Mouse (Mus musculus) spleen, adult 2 months (tissue): ENCODE measurements at regions not wholly inside any gene's neighbourhood (a gene's known extent, or its start where the extent isn't known, plus 50 kb on each side); places are given as distances from the start of the nearest gene placed in this dataset.

Source experiments
- DNase-seq, 2 experiments: peaks; one replicate each; pipeline versions ENCODE4 v3.0.0 to v3.0.0-alpha.2; 2012 to 2021; ENCODE audit warnings: low spot score in 2 of 2, low read depth in 1 of 2
- H3K27ac ChIP-seq: fragments of 200-500 bp; 2 replicates; pipeline ENCODE4 v1.5.1; 2012; ENCODE audit warnings: low read length, inconsistent platforms; ENCODE audit not compliant: insufficient read depth
- H3K27me3 ChIP-seq: fragments of 200-500 bp; 2 replicates; pipeline ENCODE4 v1.6.1; 2012; ENCODE audit warnings: mild to moderate bottlenecking, moderate library complexity, low read length, inconsistent platforms; ENCODE audit not compliant: control insufficient read depth, insufficient read depth
- H3K36me3 ChIP-seq: fragments of 200-500 bp; 2 replicates; pipeline ENCODE4 v1.6.1; 2012; ENCODE audit warnings: mild to moderate bottlenecking, low read length, inconsistent platforms; ENCODE audit not compliant: control insufficient read depth, insufficient read depth
- H3K4me1 ChIP-seq: fragments of 200-500 bp; 2 replicates; pipeline ENCODE4 v1.6.1; 2011; ENCODE audit warnings: inconsistent platforms; ENCODE audit not compliant: control insufficient read depth, insufficient read depth, insufficient read length
- H3K4me3 ChIP-seq: fragments of 200-500 bp; 2 replicates; pipeline ENCODE4 v1.5.1; 2011; ENCODE audit warnings: mild to moderate bottlenecking, inconsistent platforms; ENCODE audit not compliant: insufficient read depth, insufficient read length; ENCODE audit errors: extremely low read depth
- CTCF ChIP-seq: fragments of 200-500 bp; IDR thresholded peaks from 2 replicates; pipeline ENCODE4 v1.5.1; 2011; ENCODE audit warnings: mild to moderate bottlenecking, inconsistent platforms; ENCODE audit not compliant: insufficient read depth, insufficient read length, insufficient replicate concordance; ENCODE audit errors: extremely low read depth
- POLR2A ChIP-seq: fragments of 200-500 bp; IDR thresholded peaks from 2 replicates; pipeline ENCODE4 v1.6.1; 2011; ENCODE audit warnings: low read depth, low read length, inconsistent platforms
- WGBS: fragments of 180-500 bp; shearing (Covaris S2); methylation state at CpG from one replicate; pipeline ENCODE4 v1.1.7; 2018; 5-methylcytosine and 5-hydroxymethylcytosine counted together

DNA sequence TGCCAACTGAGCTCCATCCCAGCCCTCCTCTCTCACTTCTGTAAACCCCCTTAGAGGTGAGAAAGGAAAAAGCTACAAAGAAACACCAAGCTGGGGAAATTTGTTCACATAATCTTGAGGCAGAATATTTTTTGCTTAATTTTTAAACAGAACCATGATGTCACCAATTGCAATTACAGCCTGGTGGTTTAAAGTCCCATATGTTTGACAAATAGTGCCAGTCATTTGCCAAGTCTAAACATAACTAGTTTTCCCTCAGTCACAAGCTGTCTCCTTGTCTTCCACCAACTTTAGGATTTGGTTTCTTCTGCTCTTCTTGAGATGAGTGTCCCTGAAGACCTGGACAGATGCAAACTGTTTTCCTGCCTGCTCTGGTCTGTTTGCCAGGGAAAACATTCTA, 222.0 kb downstream of the Qk start:
- Histone ChIP-seq H3K4me1 (peaks cover 7% of the 10 kb centered on the region; the same call in 1 of the 2 replicates), H3K36me3 (no peaks in the 10 kb centered on the region), H3K4me3 (no peak overlapping the region), H3K27ac (no peak overlapping the region), H3K27me3 (no peaks in the 10 kb centered on the region)
- TF ChIP-seq POLR2A (no peak), CTCF (no peak)
- no peak for DNase-seq

GRCm38 (mm10) chr17:10095841-10096301, 223.8 kb downstream of the Qk start:
- no peak for TF ChIP-seq POLR2A
- TF ChIP-seq CTCF: no peak
- WGBS: 72% methylated on average over 3 of the region's 3 CpGs
- Histone ChIP-seq H3K27me3 (no peaks in the 10 kb centered on the region), H3K36me3 (no peaks in the 10 kb centered on the region), H3K4me1 (peaks cover 7% of the 10 kb centered on the region; the same call in 1 of the 2 replicates), H3K27ac (no peak overlapping the region), H3K4me3 (no peak overlapping the region)
- DNase-seq: no peak

DNA sequence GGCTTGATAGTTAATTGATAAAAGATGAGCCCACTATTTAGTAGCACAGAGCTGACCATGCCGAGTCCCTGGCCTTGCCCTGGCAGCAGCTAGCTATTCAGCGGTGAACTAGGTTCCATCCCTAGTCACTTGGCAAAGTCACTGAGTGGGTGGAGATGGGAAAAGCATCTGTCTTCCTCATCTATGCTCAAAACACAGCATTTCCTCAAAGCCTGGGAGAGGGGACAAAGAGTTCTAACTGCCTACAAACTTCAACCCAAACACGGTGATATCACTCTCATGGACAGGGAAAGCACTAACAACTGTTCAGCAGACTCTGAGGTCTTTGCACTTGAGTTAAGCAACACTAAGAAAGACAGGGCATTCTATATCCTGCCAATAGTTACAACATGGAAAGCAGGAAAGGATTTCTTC, 225.5 kb downstream of the Qk start:
- Histone ChIP-seq H3K36me3 (no peaks in the 10 kb centered on the region), H3K4me3 (no peak overlapping the region), H3K27me3 (no peaks in the 10 kb centered on the region), H3K4me1 (peaks cover 7% of the 10 kb centered on the region; the same call in 1 of the 2 replicates), H3K27ac (no peak overlapping the region; the same call in 1 of the 2 replicates)
- TF ChIP-seq CTCF (no peak), POLR2A (no peak)
- no peak for DNase-seq
- 58% methylated on average over 3 of the region's 3 CpGs for WGBS

GRCm38 (mm10) chr17:10093437-10094107, 226.1 kb downstream of the Qk start:
- 11% methylated on average over 8 of the region's 8 CpGs for WGBS

DNA sequence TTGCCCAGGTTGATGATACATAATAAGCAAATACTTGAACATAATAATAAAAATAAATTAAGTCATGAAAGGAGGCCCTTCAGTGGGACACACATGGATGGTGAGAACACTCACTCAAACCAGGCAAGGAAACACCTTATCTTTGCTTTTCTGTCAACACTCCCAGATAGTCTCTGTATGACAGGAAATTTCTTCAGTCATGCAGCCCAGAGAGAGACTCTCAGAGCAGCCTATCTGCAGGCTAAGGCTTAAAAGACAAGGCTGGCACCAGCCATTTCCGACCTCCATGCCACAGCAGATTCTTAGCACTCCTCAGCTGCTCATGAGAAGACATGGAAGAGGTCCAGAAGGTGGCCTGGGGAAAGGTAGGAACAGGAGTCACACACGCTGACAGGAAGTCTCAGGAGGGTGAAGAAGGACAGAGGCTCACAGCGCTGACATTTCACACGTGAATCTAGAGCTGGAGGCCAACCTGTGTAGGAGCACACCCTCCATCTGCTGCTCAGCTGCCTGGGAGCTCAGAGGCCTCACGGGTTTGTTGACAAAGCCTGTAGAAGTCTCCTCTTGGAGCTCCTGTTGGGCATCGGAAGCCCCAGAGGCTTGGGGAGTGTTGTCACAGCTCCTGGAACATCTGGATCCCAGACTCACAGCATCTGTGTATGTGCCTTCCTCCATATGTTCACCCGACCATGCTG, 232.3 kb downstream of the Qk start:
- TF ChIP-seq CTCF (no peak), POLR2A (no peak)
- no peak overlapping the region for H3K27ac ChIP-seq
- no peak for DNase-seq
- H3K4me3 ChIP-seq: no peak overlapping the region
- H3K36me3 ChIP-seq: no peaks in the 10 kb centered on the region
- H3K27me3 ChIP-seq: no peaks in the 10 kb centered on the region
- 86% methylated on average over 7 of the region's 7 CpGs for WGBS
- no peaks in the 10 kb centered on the region for H3K4me1 ChIP-seq

More at GRCm38 (mm10) chr17:10093437-10094107, 226.1 kb downstream of the Qk start:
- DNase-seq: peak; percentile 35 to 59
- Histone ChIP-seq H3K4me1 (peaks cover 7% of the 10 kb centered on the region; the same call in 1 of the 2 replicates), H3K4me3 (no peak overlapping the region), H3K36me3 (no peaks in the 10 kb centered on the region), H3K27me3 (no peaks in the 10 kb centered on the region), H3K27ac (peak overlapping the region; percentile 4; the same call in 1 of the 2 replicates)
- TF ChIP-seq CTCF (no peak), POLR2A (no peak)

GRCm38 (mm10) chr17:10086558-10086957, 233.1 kb downstream of the Qk start:
- H3K36me3 ChIP-seq: no peaks in the 10 kb centered on the region
- no peak overlapping the region for H3K27ac ChIP-seq
- no peak for DNase-seq
- WGBS: 94% methylated on average over 2 of the region's 2 CpGs
- H3K27me3 ChIP-seq: no peaks in the 10 kb centered on the region
- TF ChIP-seq POLR2A: no peak
- no peak for TF ChIP-seq CTCF
- no peak overlapping the region for H3K4me3 ChIP-seq
- H3K4me1 ChIP-seq: no peaks in the 10 kb centered on the region

DNA sequence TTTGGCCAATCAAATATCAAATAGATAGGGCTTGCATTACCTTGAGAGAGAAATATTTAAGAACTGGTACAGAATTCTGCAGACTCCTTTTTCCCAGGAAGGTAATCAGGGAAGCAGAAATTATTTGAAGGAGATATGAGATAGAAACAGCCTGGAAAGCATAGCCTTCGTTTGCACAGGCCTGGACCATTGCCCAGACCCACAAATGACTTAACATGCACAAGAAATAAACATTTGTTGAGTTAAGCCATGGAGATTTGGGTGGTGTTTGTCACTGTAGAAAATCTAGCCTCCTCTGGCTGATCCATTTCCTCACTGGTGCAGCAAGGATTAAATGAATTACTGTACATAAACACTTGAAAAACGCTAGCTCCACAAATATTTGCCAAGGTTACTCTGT, 233.5 kb downstream of the Qk start:
- Histone ChIP-seq H3K4me1 (no peaks in the 10 kb centered on the region), H3K27me3 (no peaks in the 10 kb centered on the region), H3K36me3 (no peaks in the 10 kb centered on the region), H3K27ac (no peak overlapping the region), H3K4me3 (no peak overlapping the region)
- TF ChIP-seq POLR2A (no peak), CTCF (no peak)
- DNase-seq: no peak
- 57% methylated on average over 2 of the region's 2 CpGs for WGBS
